In the genomic region with DNA sequence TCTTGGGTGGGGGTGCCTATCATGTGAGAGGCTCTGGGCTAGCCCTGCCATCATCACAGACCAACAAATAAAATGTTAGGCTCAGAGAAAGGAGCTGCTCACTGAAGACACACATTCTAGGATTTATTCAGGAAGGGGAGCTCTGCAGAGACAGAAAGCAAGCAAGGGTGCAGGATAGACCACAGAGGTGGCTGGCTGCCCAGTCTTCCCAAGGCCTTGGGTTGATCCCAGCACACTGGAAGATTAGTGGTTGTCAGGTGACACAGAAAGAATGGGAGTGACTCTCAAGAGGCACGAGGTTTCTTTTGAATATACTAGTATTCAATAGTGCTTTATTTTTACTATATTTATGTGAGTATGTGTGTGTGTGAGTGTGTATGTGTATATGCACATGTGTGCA, we compare ENCODE assay signal across 27 mouse cellular contexts. TPM values are rescaled to one million over a fixed set of nuclear protein-coding genes. Genes with fewer than 3 reads are reported as not detected.
A peak's percentile ranks its signal among the peaks of the same experiment; 100 is the strongest.
DNase-seq lines count a peak whose midpoint lies in the region; ATAC-seq lines count a peak whose summit lies in the region.
"Had no signal": no experiment of that assay in that cellular context is flagged by ENCODE, and none has a peak within 500 bp of the region (broad histone marks: within the 10 kb centered on the region; RNA-seq: fewer than 3 reads in every experiment).

No protein-coding gene starts in this region.

- ATAC-seq in neural tube, embryonic 15.5 days (ENCODE audit: low FRiP score), result no peak
- ATAC-seq: activated CD4-positive, CD25-positive, alpha-beta regulatory T cell, adult 4 months; CD4-positive, CD25-positive, alpha-beta regulatory T cell, adult 4 months; forebrain, embryonic 15.5 days; hindbrain, embryonic 16.5 days; intestine, embryonic 15.5 days had no signal

- WGBS in neural tube, embryonic 15.5 days, result 73% methylated on average over 1 of the region's 1 CpGs

- H3K27ac ChIP-seq in neural tube, embryonic 15.5 days (replicated peaks), result no peak overlapping the region
- H3K27ac ChIP-seq: embryonic facial prominence, embryonic 10.5 days; embryonic facial prominence, embryonic 13.5 days; forebrain, embryonic 12.5 days; forebrain, embryonic 15.5 days; heart, embryonic 15.5 days; hindbrain, embryonic 10.5 days; hindbrain, embryonic 13.5 days; intestine, embryonic 15.5 days had no signal

- no peaks in the 10 kb centered on the region for H3K9me3 ChIP-seq in neural tube, embryonic 15.5 days (replicated peaks)
- H3K9me3 ChIP-seq: embryonic facial prominence, embryonic 10.5 days; embryonic facial prominence, embryonic 13.5 days; forebrain, embryonic 12.5 days; forebrain, embryonic 15.5 days; heart, embryonic 12.5 days; heart, embryonic 15.5 days; hindbrain, embryonic 10.5 days; hindbrain, embryonic 13.5 days; intestine, embryonic 15.5 days had no signal

- H3K9ac ChIP-seq in neural tube, embryonic 15.5 days (replicated peaks), result no peak overlapping the region
- H3K9ac ChIP-seq: embryonic facial prominence, embryonic 13.5 days; forebrain, embryonic 12.5 days; forebrain, embryonic 15.5 days; heart, embryonic 12.5 days; heart, embryonic 15.5 days; hindbrain, embryonic 13.5 days; intestine, embryonic 15.5 days had no signal

- H3K27me3 ChIP-seq in neural tube, embryonic 15.5 days (replicated peaks), result no peaks in the 10 kb centered on the region
- H3K27me3 ChIP-seq: embryonic facial prominence, embryonic 13.5 days; forebrain, embryonic 12.5 days; forebrain, embryonic 15.5 days; heart, embryonic 12.5 days; heart, embryonic 15.5 days; hindbrain, embryonic 13.5 days; intestine, embryonic 15.5 days had no signal

- H3K4me3 ChIP-seq in neural tube, embryonic 15.5 days (replicated peaks), result no peak overlapping the region
- H3K4me3 ChIP-seq: embryonic facial prominence, embryonic 10.5 days; embryonic facial prominence, embryonic 13.5 days; erythroblast, embryonic 14.5 days; forebrain, embryonic 12.5 days; forebrain, embryonic 15.5 days; heart, embryonic 12.5 days; heart, embryonic 15.5 days; hindbrain, embryonic 10.5 days; hindbrain, embryonic 13.5 days; intestine, embryonic 15.5 days had no signal

- H3K4me1 ChIP-seq in neural tube, embryonic 15.5 days, result no peaks in the 10 kb centered on the region
- H3K4me1 ChIP-seq: embryonic facial prominence, embryonic 10.5 days; embryonic facial prominence, embryonic 13.5 days; forebrain, embryonic 12.5 days; forebrain, embryonic 15.5 days; heart, embryonic 12.5 days; heart, embryonic 15.5 days; hindbrain, embryonic 10.5 days; hindbrain, embryonic 13.5 days; intestine, embryonic 15.5 days had no signal

- DNase-seq in adrenal gland, postnatal 14 days, result peak; percentile 62
- no peak for DNase-seq in adrenal gland, postnatal 4 days (ENCODE audit: low spot score in 2 of 2)
- DNase-seq in adrenal gland, postnatal 36 days, result peak; percentile 59 to 62
- DNase-seq in testis, postnatal 14 days (ENCODE audit: low spot score), result peak; percentile 65
- no peak for DNase-seq in left cerebral cortex, adult 9 months (ENCODE audit: low spot score in 2 of 2)
- DNase-seq: cerebellum, adult 11 months; cerebellum, adult 2 months; cerebellum, adult 9-11 months; cerebellum, postnatal 25 days; gastrocnemius, postnatal 25 days; heart, adult 18-20 months; heart, postnatal 10 days; heart, postnatal 36 days had no signal

- no peaks in the 10 kb centered on the region for H3K36me3 ChIP-seq in neural tube, embryonic 15.5 days
- H3K36me3 ChIP-seq: embryonic facial prominence, embryonic 10.5 days; embryonic facial prominence, embryonic 13.5 days; forebrain, embryonic 12.5 days; forebrain, embryonic 15.5 days; heart, embryonic 12.5 days; heart, embryonic 15.5 days; hindbrain, embryonic 10.5 days; hindbrain, embryonic 13.5 days; intestine, embryonic 15.5 days had no signal

- no peak overlapping the region for H3K4me2 ChIP-seq in neural tube, embryonic 15.5 days
- H3K4me2 ChIP-seq: embryonic facial prominence, embryonic 13.5 days; forebrain, embryonic 12.5 days; forebrain, embryonic 15.5 days; heart, embryonic 12.5 days; heart, embryonic 15.5 days; hindbrain, embryonic 13.5 days; intestine, embryonic 15.5 days had no signal

RNA-seq across cellular contexts. Expression of a gene that starts 26.6 kb away (rescaled TPM):
- 30.1 and 30.3 TPM in 2 replicates for total RNA-seq in adrenal gland, postnatal 14 days (2021)
- 10 to 100 TPM; 35.5 to 37.1 TPM for total RNA-seq in adrenal gland, postnatal 4 days (2021)
- 10 to 100 TPM; 27.3 to 32.2 TPM for total RNA-seq in adrenal gland, postnatal 36 days (2021)
- polyA plus RNA-seq in neural tube, embryonic 15.5 days (2015; fragmentation: Nextera tagmentation; extraction: Ambion mirVana), result 13.5 and 16.4 TPM in 2 replicates

RNA-seq across cellular contexts. Expression of a gene that starts 41.9 kb away (rescaled TPM):
- 87.1 and 95.0 TPM in 2 replicates for total RNA-seq in adrenal gland, postnatal 14 days (2021)
- total RNA-seq in adrenal gland, postnatal 4 days (2021), result 10 to 100 TPM; 82.7 to 89.0 TPM
- 10 to 100 TPM; 98.2 to 99.1 TPM for total RNA-seq in adrenal gland, postnatal 36 days (2021)
- polyA plus RNA-seq in neural tube, embryonic 15.5 days (2015; fragmentation: Nextera tagmentation; extraction: Ambion mirVana), result 151 and 162 TPM in 2 replicates

RNA-seq across cellular contexts. Expression of a gene that starts 50.7 kb away (rescaled TPM):
- 25.8 and 34.1 TPM in 2 replicates for total RNA-seq in adrenal gland, postnatal 14 days (2021)
- 10 to 100 TPM; 23.2 to 24.7 TPM for total RNA-seq in adrenal gland, postnatal 4 days (2021)
- 10 to 100 TPM; 11.1 to 13.0 TPM for total RNA-seq in adrenal gland, postnatal 36 days (2021)
- 42.0 and 45.0 TPM in 2 replicates for polyA plus RNA-seq in neural tube, embryonic 15.5 days (2015; fragmentation: Nextera tagmentation; extraction: Ambion mirVana)

Comparison
In these comparisons a context has a peak if more than half of its experiments do, and no peak if none do; other contexts are left out.
1. DNase-seq: peak in adrenal gland, postnatal 14 days (single experiment), adrenal gland, postnatal 36 days (2 of 2) and testis, postnatal 14 days (single experiment); none in adrenal gland, postnatal 4 days (0 of 2) and left cerebral cortex, adult 9 months (0 of 2).